Mouse (Mus musculus): ENCODE measurements around the gene Stk24. TPM values are rescaled to one million over a fixed set of nuclear protein-coding genes. Genes with fewer than 3 reads are reported as not detected.

Gene Stk24
- polyA plus RNA-seq, 1 experiment from 2014 or later: 51.5 TPM

DNA sequence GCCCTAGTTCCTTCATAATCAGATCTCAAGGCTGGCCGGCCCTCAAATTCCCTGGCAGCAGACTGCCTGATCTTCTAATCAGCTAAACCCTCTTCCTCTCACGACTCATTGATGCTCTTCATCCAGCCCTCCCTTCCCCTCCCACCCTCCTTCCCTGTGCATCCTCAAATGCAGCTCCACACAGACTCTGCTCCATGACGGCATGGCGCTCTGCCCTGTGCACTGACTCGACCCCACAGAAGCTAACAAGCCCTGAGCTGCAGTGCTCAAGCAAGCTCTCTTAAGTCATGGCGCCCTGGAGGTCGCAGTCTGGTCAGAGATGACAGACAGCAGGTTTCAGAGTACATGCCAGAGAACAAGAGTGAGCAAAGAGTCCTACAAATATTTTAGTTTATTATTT, 75.3 kb downstream of the Stk24 start:
- Histone ChIP-seq H3K27ac (ENCODE audit: low read depth, low read length) (no peak overlapping the region), H3K36me3 (ENCODE audit: control insufficient read depth, insufficient read depth, low read length) (peaks cover 31% of the 10 kb centered on the region), H3K4me2 (replicated peaks; ENCODE audit: low read depth, low read length) (no peak overlapping the region), H3K4me3 (ENCODE audit: low read length) (no peak overlapping the region), H3K9ac (ENCODE audit: low read depth, low read length) (no peak overlapping the region), H3K4me1 (ENCODE audit: control insufficient read depth, insufficient read depth, low read length) (peaks cover 4% of the 10 kb centered on the region; the same call in 1 of the 2 replicates), H3K9me3 (ENCODE audit: control insufficient read depth, low read length) (no peaks in the 10 kb centered on the region), H3K27me3 (ENCODE audit: control insufficient read depth, insufficient read depth, low read length) (no peaks in the 10 kb centered on the region)
- 60% methylated on average over 7 of the region's 7 CpGs for WGBS
- ATAC-seq (ENCODE audit: low FRiP score, low TSS enrichment): peak; percentile 63; the same call in 1 of the 2 replicates

DNA sequence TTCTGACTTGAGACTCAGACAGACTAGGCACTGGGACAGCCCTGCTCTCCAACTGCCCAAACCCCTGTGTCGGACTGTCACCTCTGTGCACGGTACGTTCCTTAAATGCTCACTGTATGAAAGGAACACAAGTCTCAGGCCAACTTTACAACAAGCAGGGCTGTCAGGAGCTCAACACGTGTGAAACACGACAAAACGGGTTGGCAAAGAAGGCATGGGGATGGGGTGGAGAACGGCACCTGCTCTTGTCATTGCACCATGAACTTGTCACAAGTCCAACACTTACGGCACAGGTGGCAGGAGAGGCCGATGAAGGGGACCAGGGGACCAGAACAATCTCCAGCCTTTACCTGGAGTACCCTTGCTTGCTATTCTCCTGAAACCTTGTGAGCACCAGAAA, 80.7 kb downstream of the Stk24 start:
- H3K4me2 ChIP-seq (replicated peaks; ENCODE audit: low read depth, low read length): no peak overlapping the region
- no peak overlapping the region for H3K9ac ChIP-seq (ENCODE audit: low read depth, low read length)
- WGBS: 93% methylated on average over 9 of the region's 9 CpGs
- H3K36me3 ChIP-seq (ENCODE audit: control insufficient read depth, insufficient read depth, low read length): peaks cover 51% of the 10 kb centered on the region
- H3K27me3 ChIP-seq (ENCODE audit: control insufficient read depth, insufficient read depth, low read length): no peaks in the 10 kb centered on the region
- no peak overlapping the region for H3K4me3 ChIP-seq (ENCODE audit: low read length)
- no peak overlapping the region for H3K27ac ChIP-seq (ENCODE audit: low read depth, low read length)
- no peaks in the 10 kb centered on the region for H3K9me3 ChIP-seq (ENCODE audit: control insufficient read depth, low read length)
- no peak for ATAC-seq (ENCODE audit: low FRiP score, low TSS enrichment)
- no peaks in the 10 kb centered on the region for H3K4me1 ChIP-seq (ENCODE audit: control insufficient read depth, insufficient read depth, low read length)

DNA sequence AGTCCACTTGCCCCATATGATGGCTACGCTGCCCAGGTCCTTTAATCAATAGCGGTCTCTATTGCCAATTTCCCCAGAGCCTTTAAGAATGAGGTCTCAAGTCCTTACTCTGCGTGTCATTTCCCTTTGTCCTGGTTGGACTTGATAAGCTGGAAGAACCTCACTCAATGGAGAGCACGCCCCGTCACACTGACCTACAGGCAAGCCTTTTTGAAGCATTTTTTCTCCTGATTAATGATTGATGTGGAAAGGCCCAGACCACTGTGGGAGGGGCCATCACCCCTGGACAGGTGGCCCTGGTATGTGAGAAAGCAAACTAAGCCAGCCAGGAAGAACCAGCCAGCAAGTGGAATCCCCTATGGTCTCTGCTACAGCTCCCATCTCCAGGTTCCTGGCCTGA, 81.3 kb downstream of the Stk24 start:
- WGBS: 79% methylated on average over 5 of the region's 5 CpGs
- Histone ChIP-seq H3K27me3 (ENCODE audit: control insufficient read depth, insufficient read depth, low read length) (no peaks in the 10 kb centered on the region), H3K36me3 (ENCODE audit: control insufficient read depth, insufficient read depth, low read length) (peaks cover 56% of the 10 kb centered on the region), H3K27ac (ENCODE audit: low read depth, low read length) (peak overlapping the region; percentile 47; the same call in 1 of the 2 replicates), H3K9me3 (ENCODE audit: control insufficient read depth, low read length) (no peaks in the 10 kb centered on the region), H3K9ac (ENCODE audit: low read depth, low read length) (no peak overlapping the region), H3K4me2 (replicated peaks; ENCODE audit: low read depth, low read length) (no peak overlapping the region), H3K4me1 (ENCODE audit: control insufficient read depth, insufficient read depth, low read length) (no peaks in the 10 kb centered on the region), H3K4me3 (ENCODE audit: low read length) (no peak overlapping the region)
- ATAC-seq (ENCODE audit: low FRiP score, low TSS enrichment): peak; percentile 48; the same call in 1 of the 2 replicates

DNA sequence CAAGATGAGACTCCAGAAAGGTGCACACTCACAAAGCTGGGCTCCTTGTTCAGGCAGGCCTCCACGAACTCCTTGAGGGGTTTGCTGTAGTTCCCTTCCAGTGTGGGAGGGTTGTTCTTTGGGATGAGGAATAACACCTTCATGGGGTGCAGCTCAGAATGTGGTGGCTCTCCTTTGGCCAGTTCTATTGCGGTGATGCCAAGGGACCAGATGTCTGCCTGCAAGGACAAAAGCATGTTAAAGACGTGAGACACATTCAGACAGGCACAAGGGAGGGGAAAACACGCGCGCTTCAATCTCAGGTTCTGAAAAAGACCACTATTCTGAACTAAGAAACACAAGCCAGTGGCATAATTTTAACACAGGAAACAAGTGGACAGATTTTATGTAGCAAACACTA, 82.7 kb downstream of the Stk24 start:
- no peak overlapping the region for H3K9ac ChIP-seq (ENCODE audit: low read depth, low read length)
- H3K4me2 ChIP-seq (replicated peaks; ENCODE audit: low read depth, low read length): no peak overlapping the region
- no peaks in the 10 kb centered on the region for H3K9me3 ChIP-seq (ENCODE audit: control insufficient read depth, low read length)
- no peaks in the 10 kb centered on the region for H3K4me1 ChIP-seq (ENCODE audit: control insufficient read depth, insufficient read depth, low read length)
- H3K27ac ChIP-seq (ENCODE audit: low read depth, low read length): no peak overlapping the region
- WGBS: 97% methylated on average over 6 of the region's 6 CpGs
- ATAC-seq (ENCODE audit: low FRiP score, low TSS enrichment): no peak
- H3K4me3 ChIP-seq (ENCODE audit: low read length): no peak overlapping the region
- H3K27me3 ChIP-seq (ENCODE audit: control insufficient read depth, insufficient read depth, low read length): no peaks in the 10 kb centered on the region
- H3K36me3 ChIP-seq (ENCODE audit: control insufficient read depth, insufficient read depth, low read length): peaks cover 66% of the 10 kb centered on the region

DNA sequence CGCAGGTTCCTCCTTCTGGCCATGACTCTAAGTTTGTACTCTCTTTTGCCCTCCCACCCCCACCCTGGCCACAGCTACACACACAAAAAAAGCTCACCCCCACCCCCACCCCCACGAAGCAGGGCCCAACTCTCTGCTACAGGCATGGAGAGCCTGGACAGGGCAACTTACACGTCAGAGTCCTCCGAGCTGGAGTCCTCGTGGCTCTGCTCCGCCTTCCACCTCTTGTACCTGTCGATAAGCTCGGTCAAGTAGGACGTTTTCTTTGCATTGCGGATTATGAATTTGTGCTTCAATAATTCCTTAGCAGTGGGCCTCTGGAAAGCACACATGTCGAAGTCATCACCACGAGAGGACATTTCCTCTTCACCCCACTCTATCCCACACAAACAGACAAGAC, 85.3 kb downstream of the Stk24 start:
- no peaks in the 10 kb centered on the region for H3K27me3 ChIP-seq (ENCODE audit: control insufficient read depth, insufficient read depth, low read length)
- H3K4me3 ChIP-seq (ENCODE audit: low read length): no peak overlapping the region
- no peaks in the 10 kb centered on the region for H3K4me1 ChIP-seq (ENCODE audit: control insufficient read depth, insufficient read depth, low read length)
- no peaks in the 10 kb centered on the region for H3K9me3 ChIP-seq (ENCODE audit: control insufficient read depth, low read length)
- H3K9ac ChIP-seq (ENCODE audit: low read depth, low read length): no peak overlapping the region
- ATAC-seq (ENCODE audit: low FRiP score, low TSS enrichment): no peak
- 90% methylated on average over 12 of the region's 12 CpGs for WGBS
- H3K27ac ChIP-seq (ENCODE audit: low read depth, low read length): no peak overlapping the region
- peaks cover 55% of the 10 kb centered on the region for H3K36me3 ChIP-seq (ENCODE audit: control insufficient read depth, insufficient read depth, low read length)
- no peak overlapping the region for H3K4me2 ChIP-seq (replicated peaks; ENCODE audit: low read depth, low read length)

DNA sequence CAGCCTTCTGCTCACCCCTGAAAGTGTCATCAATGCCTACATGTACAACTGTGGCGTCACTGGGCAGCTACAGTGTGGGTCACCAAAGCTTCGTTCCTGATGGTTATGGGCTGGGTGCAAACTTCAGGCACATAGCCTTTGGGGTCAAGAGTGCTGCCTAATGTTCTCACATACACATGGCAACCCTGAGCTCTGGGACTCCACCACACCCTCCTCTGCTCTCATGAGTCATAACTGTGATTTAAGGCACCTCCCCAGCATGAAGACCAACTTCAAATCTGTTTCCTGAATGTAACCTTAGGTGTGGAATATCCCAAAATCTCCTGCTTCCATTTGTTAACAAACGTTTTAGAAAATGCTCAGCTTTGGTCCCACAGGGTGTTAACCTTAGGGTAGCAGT, 87.4 kb downstream of the Stk24 start:
- H3K4me3 ChIP-seq (ENCODE audit: low read length): no peak overlapping the region
- no peak overlapping the region for H3K9ac ChIP-seq (ENCODE audit: low read depth, low read length)
- H3K4me1 ChIP-seq (ENCODE audit: control insufficient read depth, insufficient read depth, low read length): no peaks in the 10 kb centered on the region
- H3K27me3 ChIP-seq (ENCODE audit: control insufficient read depth, insufficient read depth, low read length): no peaks in the 10 kb centered on the region
- no peak overlapping the region for H3K4me2 ChIP-seq (replicated peaks; ENCODE audit: low read depth, low read length)
- WGBS: 85% methylated on average over 3 of the region's 3 CpGs
- peaks cover 61% of the 10 kb centered on the region for H3K36me3 ChIP-seq (ENCODE audit: control insufficient read depth, insufficient read depth, low read length)
- no peak overlapping the region for H3K27ac ChIP-seq (ENCODE audit: low read depth, low read length)
- ATAC-seq (ENCODE audit: low FRiP score, low TSS enrichment): no peak
- H3K9me3 ChIP-seq (ENCODE audit: control insufficient read depth, low read length): no peaks in the 10 kb centered on the region

DNA sequence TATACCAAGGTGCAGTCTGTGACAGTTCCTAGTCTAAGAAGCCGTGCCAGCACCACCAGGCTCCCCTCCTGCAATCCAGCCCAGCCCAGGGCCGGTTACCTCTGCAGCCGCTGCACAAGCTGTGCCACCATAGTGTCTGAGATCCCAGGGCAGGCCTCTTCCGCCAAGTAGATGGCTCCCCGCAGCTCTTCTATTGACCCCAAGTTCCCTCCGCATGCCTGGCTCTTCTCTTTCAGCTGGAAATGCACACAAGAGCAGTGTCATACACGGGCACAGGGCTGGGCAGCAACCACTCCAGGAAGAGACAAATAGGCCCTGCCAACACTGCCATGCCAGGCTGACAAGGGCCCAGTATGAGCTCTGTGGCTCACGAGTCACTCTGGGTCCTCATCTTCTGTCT, 87.9 kb downstream of the Stk24 start:
- H3K4me2 ChIP-seq (replicated peaks; ENCODE audit: low read depth, low read length): no peak overlapping the region
- H3K27me3 ChIP-seq (ENCODE audit: control insufficient read depth, insufficient read depth, low read length): no peaks in the 10 kb centered on the region
- H3K4me1 ChIP-seq (ENCODE audit: control insufficient read depth, insufficient read depth, low read length): no peaks in the 10 kb centered on the region
- H3K4me3 ChIP-seq (ENCODE audit: low read length): no peak overlapping the region
- WGBS: 95% methylated on average over 8 of the region's 8 CpGs
- H3K36me3 ChIP-seq (ENCODE audit: control insufficient read depth, insufficient read depth, low read length): peaks cover 62% of the 10 kb centered on the region
- no peak overlapping the region for H3K9ac ChIP-seq (ENCODE audit: low read depth, low read length)
- no peaks in the 10 kb centered on the region for H3K9me3 ChIP-seq (ENCODE audit: control insufficient read depth, low read length)
- no peak for ATAC-seq (ENCODE audit: low FRiP score, low TSS enrichment)
- H3K27ac ChIP-seq (ENCODE audit: low read depth, low read length): no peak overlapping the region

DNA sequence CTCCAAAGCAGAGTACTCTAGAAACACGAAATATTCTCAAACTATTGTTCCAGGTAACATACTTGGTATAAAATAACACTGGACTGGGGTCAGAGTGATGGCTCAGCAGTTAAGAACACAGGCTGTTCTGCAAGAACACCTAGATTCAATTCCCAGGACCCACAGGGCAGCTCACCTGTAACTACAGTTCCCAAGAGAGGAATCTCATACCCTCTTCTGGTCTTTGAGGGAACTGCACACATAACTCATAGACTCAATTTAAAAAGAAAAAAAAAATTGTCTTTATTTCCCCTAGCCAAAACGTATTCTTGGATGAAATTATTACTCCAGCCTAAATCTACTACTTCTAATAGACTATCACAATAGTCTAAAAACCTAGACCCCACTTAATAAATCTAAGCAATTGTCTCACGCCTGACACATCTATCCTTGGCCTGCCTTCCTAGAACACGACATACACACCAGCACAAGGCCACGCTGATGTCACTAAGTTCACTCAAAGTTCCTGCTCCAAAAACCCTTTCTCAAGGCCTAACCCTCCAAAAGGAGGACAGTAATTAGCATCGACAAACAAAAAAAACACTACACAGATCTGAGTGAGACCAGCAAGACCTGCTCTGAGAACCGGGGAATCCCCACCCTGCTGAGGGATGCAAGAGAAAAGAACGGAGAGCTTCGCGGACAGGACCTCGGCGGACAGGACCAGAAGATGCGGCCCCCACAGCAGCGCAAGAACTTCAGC, 94.3 kb downstream of the Stk24 start:
- H3K4me3 ChIP-seq (ENCODE audit: low read length): no peak overlapping the region
- no peak overlapping the region for H3K9ac ChIP-seq (ENCODE audit: low read depth, low read length)
- ATAC-seq (ENCODE audit: low FRiP score, low TSS enrichment): no peak
- H3K27ac ChIP-seq (ENCODE audit: low read depth, low read length): no peak overlapping the region
- no peaks in the 10 kb centered on the region for H3K9me3 ChIP-seq (ENCODE audit: control insufficient read depth, low read length)
- no peaks in the 10 kb centered on the region for H3K4me1 ChIP-seq (ENCODE audit: control insufficient read depth, insufficient read depth, low read length)
- H3K4me2 ChIP-seq (replicated peaks; ENCODE audit: low read depth, low read length): no peak overlapping the region
- H3K36me3 ChIP-seq (ENCODE audit: control insufficient read depth, insufficient read depth, low read length): peaks cover 80% of the 10 kb centered on the region
- H3K27me3 ChIP-seq (ENCODE audit: control insufficient read depth, insufficient read depth, low read length): no peaks in the 10 kb centered on the region
- 93% methylated on average over 14 of the region's 14 CpGs for WGBS

DNA sequence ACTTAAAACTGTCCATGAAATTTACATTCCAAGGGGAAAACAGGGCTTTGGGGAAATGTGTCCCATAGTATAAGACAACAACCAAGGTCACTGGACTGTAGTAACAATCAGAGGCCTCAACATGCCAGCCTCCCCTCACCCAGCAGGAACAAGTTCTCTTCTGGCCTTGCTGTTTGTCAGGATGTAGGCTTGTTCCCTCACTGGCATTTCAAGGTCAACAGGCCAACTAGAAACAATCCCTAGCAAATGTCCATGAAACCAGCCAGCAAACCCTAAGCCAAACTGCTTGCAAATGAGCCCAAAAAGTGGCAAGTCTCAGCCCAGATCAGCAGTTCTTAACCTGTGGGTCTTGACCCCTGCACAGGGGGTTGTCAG, 98.5 kb downstream of the Stk24 start:
- H3K9me3 ChIP-seq (ENCODE audit: control insufficient read depth, low read length): no peaks in the 10 kb centered on the region
- no peak overlapping the region for H3K9ac ChIP-seq (ENCODE audit: low read depth, low read length)
- no peak overlapping the region for H3K4me3 ChIP-seq (ENCODE audit: low read length)
- no peaks in the 10 kb centered on the region for H3K27me3 ChIP-seq (ENCODE audit: control insufficient read depth, insufficient read depth, low read length)
- H3K36me3 ChIP-seq (ENCODE audit: control insufficient read depth, insufficient read depth, low read length): peaks cover 89% of the 10 kb centered on the region
- no peak overlapping the region for H3K27ac ChIP-seq (ENCODE audit: low read depth, low read length)
- H3K4me1 ChIP-seq (ENCODE audit: control insufficient read depth, insufficient read depth, low read length): no peaks in the 10 kb centered on the region
- ATAC-seq (ENCODE audit: low FRiP score, low TSS enrichment): no peak
- no peak overlapping the region for H3K4me2 ChIP-seq (replicated peaks; ENCODE audit: low read depth, low read length)

All from kidney, embryonic 14.5 days (tissue).